Mouse (Mus musculus) hindbrain, embryonic 11.5 days (tissue): ENCODE measurements around the gene Casp8ap2. TPM values are rescaled to one million over a fixed set of nuclear protein-coding genes. Genes with fewer than 3 reads are reported as not detected.

ENCODE experiments used
- ATAC-seq: fragments of 200-750 bp; cut with Nextera tagmentation; 2 replicates; pipeline ENCODE4 v1.8.0; 2017; ENCODE audit warnings: mild to moderate bottlenecking, moderate TSS enrichment, moderate library complexity; ENCODE audit not compliant: low FRiP score
- DNase-seq: peaks from one replicate; pipeline ENCODE4 v3.0.0-alpha.2; 2015; ENCODE audit warnings: low spot score
- H3K27ac ChIP-seq: fragments of 300-500 bp; sonication (generic); 2 replicates; pipeline ENCODE4 v1.5.1; 2014; ENCODE audit warnings: mild to moderate bottlenecking, low read depth, low read length
- H3K27me3 ChIP-seq: fragments of 300-500 bp; sonication (generic); 2 replicates; pipeline ENCODE4 v1.6.1; 2014; ENCODE audit warnings: mild to moderate bottlenecking, low read length, moderate library complexity, mixed read lengths; ENCODE audit not compliant: control insufficient read depth, insufficient read depth
- H3K36me3 ChIP-seq: fragments of 300-500 bp; sonication (generic); 2 replicates; pipeline ENCODE4 v1.6.1; 2014; ENCODE audit warnings: mild to moderate bottlenecking, low read length, moderate library complexity, mixed read lengths; ENCODE audit not compliant: control insufficient read depth, insufficient read depth
- H3K4me1 ChIP-seq: fragments of 300-500 bp; sonication (generic); replicated peaks from 2 replicates; pipeline ENCODE4 v1.6.1; 2014; ENCODE audit warnings: low read length, mixed read lengths; ENCODE audit not compliant: control insufficient read depth, insufficient read depth
- H3K4me2 ChIP-seq: fragments of 300-500 bp; sonication (generic); replicated peaks from 2 replicates; pipeline ENCODE4 v1.6.1; 2014; ENCODE audit warnings: mild to moderate bottlenecking, low read depth, low read length
- H3K4me3 ChIP-seq: fragments of 300-500 bp; sonication (generic); 2 replicates; pipeline ENCODE4 v1.5.1; 2014; ENCODE audit warnings: low read depth, low read length
- H3K9ac ChIP-seq: fragments of 300-500 bp; sonication (generic); 2 replicates; pipeline ENCODE4 v1.6.1; 2014; ENCODE audit warnings: low read depth, low read length
- H3K9me3 ChIP-seq: fragments of 300-500 bp; sonication (generic); 2 replicates; pipeline ENCODE4 v1.6.1; 2016; ENCODE audit warnings: low read length; ENCODE audit not compliant: control insufficient read depth
- WGBS: fragments of 180-500 bp; shearing (Covaris S2); extraction: QIAGEN DNeasy Blood & Tissue Kit; methylation state at CpG from one replicate; pipeline ENCODE4 v1.1.7; 2014; 5-methylcytosine and 5-hydroxymethylcytosine counted together
- polyA plus RNA-seq: library from polyadenylated mRNA; unstranded; fragments of >200 nt; fragmentation: Nextera tagmentation; extraction: Ambion mirVana; gene quantifications from 2 replicates; pipeline ENCODE4 v1.2.1, GENCODE M21; 2014

The Casp8ap2 gene
- 62.0 and 69.1 TPM in 2 replicates for polyA plus RNA-seq

GRCm38 (mm10) chr4:32615034-32615881 lies at the start of gene Casp8ap2:
TSS of gene Casp8ap2 (plus strand) at chr4:32615451.
- under 1% methylated on average over 65 of the region's 67 CpGs for WGBS
- Histone ChIP-seq H3K4me3 (peak within 1 kb of the TSS; percentile 73), H3K36me3 (no peaks in the 10 kb centered on the region), H3K9ac (peak within 1 kb of the TSS; percentile 82), H3K9me3 (no peaks in the 10 kb centered on the region), H3K27ac (peak within 1 kb of the TSS; percentile 61), H3K27me3 (no peaks in the 10 kb centered on the region), H3K4me1 (no peaks in the 10 kb centered on the region), H3K4me2 (peak within 1 kb of the TSS; percentile 54)
- ATAC-seq, result peak; percentile 100
- DNase-seq, result peak; percentile 99

DNA sequence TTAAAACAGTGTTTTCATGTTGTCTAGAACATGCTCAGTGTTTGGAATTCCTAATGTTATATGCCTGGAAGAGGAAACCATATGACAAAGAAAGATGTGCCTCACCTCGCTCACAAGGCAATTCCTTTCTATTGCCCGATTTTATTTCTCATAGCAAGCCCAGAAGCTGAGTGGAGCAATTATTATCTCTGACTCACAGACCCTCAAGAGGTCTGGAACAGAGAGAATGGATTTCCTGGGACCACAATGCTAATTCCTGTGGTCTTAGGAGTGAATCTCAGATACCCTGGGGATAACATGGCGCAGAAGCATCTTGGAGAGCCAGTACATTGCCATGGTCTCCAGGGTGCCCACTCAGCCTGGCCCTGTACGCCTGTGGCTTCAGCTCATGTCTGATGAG lies 46.2 kb upstream of the Casp8ap2 start:
- DNase-seq, result no peak
- 90% methylated on average over 4 of the region's 4 CpGs for WGBS

DNA sequence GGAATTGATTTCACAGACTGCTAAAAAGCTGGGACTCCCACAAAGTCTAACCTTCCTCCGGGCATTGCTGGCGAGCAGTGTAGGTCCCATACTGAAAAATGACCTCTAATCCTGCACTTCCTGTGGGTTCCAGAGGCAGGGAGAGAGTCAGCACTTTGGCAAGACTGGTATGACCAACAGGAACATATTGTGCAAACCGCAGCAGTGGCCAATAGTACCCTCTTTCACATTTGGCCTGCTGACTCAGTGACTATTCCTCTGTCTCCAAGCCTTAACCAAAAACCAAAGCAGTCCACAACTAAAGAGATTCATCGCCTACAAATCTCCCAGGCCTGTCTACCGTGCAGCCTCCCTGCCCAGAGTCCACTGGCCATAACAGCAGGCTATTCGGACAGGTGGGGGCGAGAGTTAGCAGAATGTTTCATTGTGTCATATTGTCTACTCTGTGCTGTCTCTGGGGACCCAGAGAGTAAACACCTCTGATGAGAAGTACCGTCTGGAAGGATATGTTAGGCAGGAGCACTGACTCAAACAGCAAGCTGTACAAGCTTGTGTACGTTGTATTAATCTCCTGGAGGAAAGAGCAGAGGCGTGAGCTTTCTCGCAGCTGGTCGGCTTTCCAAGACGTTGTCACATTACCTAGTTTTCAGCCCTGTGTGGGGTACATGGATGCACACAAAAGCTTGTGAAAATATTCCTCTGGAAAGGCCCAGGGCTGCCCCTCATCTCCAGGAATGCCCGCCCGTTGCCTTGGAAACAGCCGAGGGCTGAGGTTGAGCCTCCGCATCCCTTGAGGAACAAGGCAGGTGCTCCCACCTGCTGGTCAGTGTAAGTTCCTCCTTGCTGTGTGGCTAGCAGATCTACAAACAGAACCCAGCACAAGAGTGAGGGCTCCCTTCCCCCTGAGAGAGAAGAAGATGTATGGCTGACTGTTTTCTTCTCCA lies 45.0 kb upstream of the Casp8ap2 start:
- Histone ChIP-seq H3K9ac (no peak overlapping the region), H3K4me2 (no peak overlapping the region), H3K4me3 (no peak overlapping the region), H3K36me3 (no peaks in the 10 kb centered on the region), H3K4me1 (peaks cover 5% of the 10 kb centered on the region), H3K27me3 (no peaks in the 10 kb centered on the region), H3K27ac (no peak overlapping the region; the same call in 1 of the 2 replicates), H3K9me3 (no peaks in the 10 kb centered on the region)
- ATAC-seq (peak; percentile 52; the same call in 1 of the 2 replicates), DNase-seq (peak; percentile 44)
- WGBS, result 44% methylated on average over 17 of the region's 17 CpGs

More for the DNA sequence above, 46.2 kb upstream of the Casp8ap2 start:
- Histone ChIP-seq H3K4me3 (no peak overlapping the region), H3K4me1 (peaks cover 5% of the 10 kb centered on the region), H3K36me3 (no peaks in the 10 kb centered on the region), H3K27ac (no peak overlapping the region), H3K9me3 (no peaks in the 10 kb centered on the region), H3K9ac (no peak overlapping the region), H3K27me3 (no peaks in the 10 kb centered on the region), H3K4me2 (no peak overlapping the region)
- ATAC-seq, result no peak

DNA sequence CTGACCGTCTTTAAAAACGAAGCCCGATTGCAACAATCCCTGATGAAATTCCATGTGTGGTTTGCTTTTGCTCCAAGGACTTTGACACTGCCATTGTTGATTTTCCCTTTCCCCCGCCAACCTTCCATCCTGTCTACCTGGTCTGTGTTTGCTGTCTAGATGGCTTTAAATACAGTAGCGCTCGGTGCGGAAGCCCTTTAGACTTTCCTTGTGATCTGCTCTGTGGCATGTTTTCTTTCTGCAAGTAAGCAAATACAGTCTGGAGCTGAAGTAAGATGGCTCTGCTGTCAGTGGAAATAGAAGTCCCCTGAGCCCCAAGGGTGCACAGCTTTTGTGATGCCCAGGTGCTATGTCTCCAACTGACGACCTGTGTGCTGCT lies 44.3 kb upstream of the Casp8ap2 start:
- ATAC-seq (no peak), DNase-seq (no peak)
- no peak overlapping the region for H3K4me2 ChIP-seq
- no peak overlapping the region for H3K9ac ChIP-seq
- H3K4me1 ChIP-seq, result peaks cover 5% of the 10 kb centered on the region
- no peaks in the 10 kb centered on the region for H3K27me3 ChIP-seq
- WGBS, result 79% methylated on average over 8 of the region's 8 CpGs
- no peaks in the 10 kb centered on the region for H3K9me3 ChIP-seq
- no peak overlapping the region for H3K4me3 ChIP-seq
- H3K27ac ChIP-seq, result no peak overlapping the region
- H3K36me3 ChIP-seq, result no peaks in the 10 kb centered on the region

DNA sequence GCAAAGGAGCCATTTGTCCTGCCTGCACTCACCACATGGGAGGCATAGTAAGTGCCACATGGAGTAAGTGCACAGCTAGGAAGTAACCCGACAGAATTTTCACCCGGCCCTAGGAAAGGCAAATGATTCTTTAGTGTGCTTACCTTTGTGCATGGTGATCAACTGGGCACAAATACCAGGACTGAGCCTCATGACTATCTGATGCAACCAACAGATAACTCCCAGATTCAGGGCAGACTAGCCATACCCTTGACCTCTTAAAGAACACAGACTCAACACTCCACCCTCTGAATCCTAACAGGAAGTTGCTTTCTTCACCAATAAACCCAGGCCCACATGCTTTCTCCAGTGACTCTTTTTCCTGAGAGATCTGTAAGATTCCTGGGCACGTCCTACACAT lies 43.8 kb upstream of the Casp8ap2 start:
- 68% methylated on average over 3 of the region's 3 CpGs for WGBS
- no peak for DNase-seq

GRCm38 (mm10) chr4:32572118-32572517 lies 43.1 kb upstream of the Casp8ap2 start:
- no peaks in the 10 kb centered on the region for H3K36me3 ChIP-seq
- H3K27ac ChIP-seq, result no peak overlapping the region
- H3K4me2 ChIP-seq, result no peak overlapping the region
- 44% methylated on average over 1 of the region's 1 CpGs for WGBS
- peaks cover 5% of the 10 kb centered on the region for H3K4me1 ChIP-seq
- H3K4me3 ChIP-seq, result no peak overlapping the region
- H3K9me3 ChIP-seq, result no peaks in the 10 kb centered on the region
- DNase-seq (peak; percentile 63), ATAC-seq (peak; percentile 53)
- no peaks in the 10 kb centered on the region for H3K27me3 ChIP-seq
- H3K9ac ChIP-seq, result no peak overlapping the region

More for the DNA sequence above, 43.8 kb upstream of the Casp8ap2 start:
- Histone ChIP-seq H3K27me3 (no peaks in the 10 kb centered on the region), H3K27ac (no peak overlapping the region), H3K9ac (no peak overlapping the region), H3K4me2 (no peak overlapping the region), H3K36me3 (no peaks in the 10 kb centered on the region), H3K4me1 (peaks cover 5% of the 10 kb centered on the region), H3K9me3 (no peaks in the 10 kb centered on the region), H3K4me3 (no peak overlapping the region)
- no peak for ATAC-seq

DNA sequence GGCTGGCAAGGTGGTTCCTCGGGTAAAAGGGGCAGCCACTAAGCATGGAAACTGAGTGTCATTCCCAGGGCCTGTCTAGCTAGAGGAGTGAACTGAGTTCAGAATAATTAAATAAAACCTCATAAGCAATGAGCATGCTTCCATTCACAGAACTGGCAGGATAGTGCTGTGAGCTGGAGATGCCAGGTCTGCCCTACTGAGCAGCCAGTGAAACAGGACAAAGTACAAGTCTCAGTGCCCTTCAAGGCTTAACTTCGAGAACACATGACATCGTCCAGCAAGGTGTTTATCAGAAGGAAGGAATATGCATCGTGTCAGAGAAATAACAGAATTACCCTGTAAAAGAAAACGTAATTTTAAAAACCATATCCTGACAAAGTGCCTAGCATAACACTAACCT lies 41.7 kb upstream of the Casp8ap2 start:
- Histone ChIP-seq H3K4me2 (no peak overlapping the region), H3K27me3 (no peaks in the 10 kb centered on the region), H3K4me1 (peaks cover 5% of the 10 kb centered on the region), H3K36me3 (no peaks in the 10 kb centered on the region), H3K9ac (no peak overlapping the region), H3K4me3 (no peak overlapping the region), H3K27ac (no peak overlapping the region), H3K9me3 (no peaks in the 10 kb centered on the region)
- 92% methylated on average over 5 of the region's 5 CpGs for WGBS
- ATAC-seq (no peak), DNase-seq (no peak)

GRCm38 (mm10) chr4:32574604-32575003 lies 40.6 kb upstream of the Casp8ap2 start:
- DNase-seq (no peak), ATAC-seq (no peak)
- WGBS, result 95% methylated on average over 1 of the region's 1 CpGs
- Histone ChIP-seq H3K27me3 (no peaks in the 10 kb centered on the region), H3K27ac (no peak overlapping the region), H3K9ac (no peak overlapping the region), H3K4me1 (peaks cover 5% of the 10 kb centered on the region), H3K4me2 (no peak overlapping the region), H3K9me3 (no peaks in the 10 kb centered on the region), H3K36me3 (no peaks in the 10 kb centered on the region), H3K4me3 (no peak overlapping the region)
